Mouse (Mus musculus) limb, embryonic 14.5 days (tissue): Measurements from ENCODE around the gene Gm9. TPM values are rescaled to one million over a fixed set of nuclear protein-coding genes. Genes with fewer than 3 reads are reported as not detected.

Experiments used
- ATAC-seq: fragments of 200-750 bp; cut with Nextera tagmentation; 2 replicates; pipeline ENCODE4 v1.8.0; 2017; ENCODE audit warnings: low read depth, moderate number of reproducible peaks, moderate TSS enrichment; ENCODE audit not compliant: low FRiP score
- DNase-seq: peaks from one replicate; pipeline ENCODE4 v3.0.0-alpha.2; 2015; ENCODE audit warnings: low spot score
- H3K27ac ChIP-seq: fragments of 300-500 bp; sonication (generic); replicated peaks from 2 replicates; pipeline ENCODE4 v1.5.1; 2014; ENCODE audit warnings: low read depth, mild to moderate bottlenecking, low read length, moderate library complexity, mixed read lengths
- H3K27me3 ChIP-seq: fragments of 300-500 bp; sonication (generic); 2 replicates; pipeline ENCODE4 v1.6.1; 2014; ENCODE audit warnings: low read length, mixed read lengths; ENCODE audit not compliant: control insufficient read depth, insufficient read depth
- H3K36me3 ChIP-seq: fragments of 300-500 bp; sonication (generic); 2 replicates; pipeline ENCODE4 v1.6.1; 2014; ENCODE audit warnings: mild to moderate bottlenecking, low read length, moderate library complexity, mixed read lengths; ENCODE audit not compliant: control insufficient read depth, insufficient read depth
- H3K4me1 ChIP-seq: fragments of 300-500 bp; sonication (generic); 2 replicates; pipeline ENCODE4 v1.6.1; 2014; ENCODE audit warnings: antibody characterized with exemption, low read length, mixed read lengths; ENCODE audit not compliant: control insufficient read depth, insufficient read depth
- H3K4me2 ChIP-seq: fragments of 300-500 bp; sonication (generic); replicated peaks from 2 replicates; pipeline ENCODE4 v1.6.1; 2014; ENCODE audit warnings: low read depth, mild to moderate bottlenecking, low read length, moderate library complexity; ENCODE audit not compliant: severe bottlenecking
- H3K4me3 ChIP-seq: fragments of 300-500 bp; sonication (generic); replicated peaks from 2 replicates; pipeline ENCODE4 v1.5.1; 2014; ENCODE audit warnings: low read length
- H3K9ac ChIP-seq: fragments of 300-500 bp; sonication (generic); 2 replicates; pipeline ENCODE4 v1.6.1; 2014; ENCODE audit warnings: mild to moderate bottlenecking, low read depth, low read length, moderate library complexity; ENCODE audit not compliant: severe bottlenecking
- H3K9me3 ChIP-seq: fragments of 300-500 bp; sonication (generic); 2 replicates; pipeline ENCODE4 v1.6.1; 2016; ENCODE audit warnings: low read length; ENCODE audit not compliant: control insufficient read depth
- POLR2A ChIP-seq: fragments of 200-500 bp; IDR thresholded peaks from 2 replicates; pipeline ENCODE4 v1.8.0; 2012; ENCODE audit warnings: inconsistent platforms, mild to moderate bottlenecking, moderate library complexity, borderline replicate concordance; ENCODE audit not compliant: insufficient read depth, insufficient read length; ENCODE audit errors: extremely low read depth
- WGBS: fragments of 180-500 bp; shearing (Covaris S2); extraction: QIAGEN DNeasy Blood & Tissue Kit; methylation state at CpG from one replicate; pipeline ENCODE4 v1.1.7; 2014; 5-methylcytosine and 5-hydroxymethylcytosine counted together
- polyA plus RNA-seq, 2 experiments: library from polyadenylated mRNA; depleted of rRNA in 1 of 2; stranded (reverse) in 1 of 2; unstranded in 1 of 2; fragments of >200 nt; fragmentation: Nextera tagmentation in 1 of 2; extraction: Ambion mirVana in 1 of 2; gene quantifications; 2 replicates each; pipeline versions ENCODE4 v1.2.1 to v1.2.3; 2012 to 2014

The Gm9 gene
- polyA plus RNA-seq, 2 experiments: not detected

GRCm38 (mm10) chrX:37167085-37167484 is 43.8 kb downstream of the Gm9 start:
- 33% methylated on average over 3 of the region's 3 CpGs for WGBS
- no peaks in the 10 kb centered on the region for H3K4me1 ChIP-seq
- no peaks in the 10 kb centered on the region for H3K9me3 ChIP-seq
- no peak for TF ChIP-seq POLR2A
- peak; percentile 16 for DNase-seq
- H3K36me3 ChIP-seq: no peaks in the 10 kb centered on the region
- no peak overlapping the region for H3K4me2 ChIP-seq
- H3K27ac ChIP-seq: no peak overlapping the region
- no peaks in the 10 kb centered on the region for H3K27me3 ChIP-seq
- H3K4me3 ChIP-seq: no peak overlapping the region
- no peak overlapping the region for H3K9ac ChIP-seq
- no peak for ATAC-seq

- no peak overlapping the region for H3K4me3 ChIP-seq
- no peaks in the 10 kb centered on the region for H3K4me1 ChIP-seq
- no peaks in the 10 kb centered on the region for H3K36me3 ChIP-seq
- H3K9me3 ChIP-seq: no peaks in the 10 kb centered on the region
- DNase-seq (no peak), ATAC-seq (no peak)
- no peaks in the 10 kb centered on the region for H3K27me3 ChIP-seq
- no peak overlapping the region for H3K9ac ChIP-seq
- no peak overlapping the region for H3K27ac ChIP-seq
- no peak overlapping the region for H3K4me2 ChIP-seq
- WGBS: 75% methylated on average over 18 of the region's 18 CpGs
- TF ChIP-seq POLR2A: no peak
These were observed 47.7 kb downstream of the Gm9 start for GRCm38 (mm10) chrX:37163115-37163514.

- DNase-seq (no peak), ATAC-seq (no peak)
- Histone ChIP-seq H3K36me3 (no peaks in the 10 kb centered on the region), H3K9me3 (no peaks in the 10 kb centered on the region), H3K9ac (no peak overlapping the region), H3K4me3 (no peak overlapping the region), H3K4me1 (no peaks in the 10 kb centered on the region), H3K27me3 (no peaks in the 10 kb centered on the region), H3K27ac (no peak overlapping the region), H3K4me2 (no peak overlapping the region)
- 80% methylated on average over 10 of the region's 10 CpGs for WGBS
- no peak for TF ChIP-seq POLR2A
These were observed 49.7 kb downstream of the Gm9 start for GRCm38 (mm10) chrX:37161169-37161568.

Other genes starting within 250 kb of the Gm9 start
- gene Sept6, start 219.2 kb downstream of the Gm9 start, polyA plus RNA-seq (2012; rRNA removed): 44.0 and 47.9 TPM in 2 replicates
- 51.5 and 61.1 TPM in 2 replicates for gene Sept6, start 219.2 kb downstream of the Gm9 start, polyA plus RNA-seq (2014; fragmentation: Nextera tagmentation; extraction: Ambion mirVana)
- gene Sowahd, start 162.2 kb downstream of the Gm9 start, polyA plus RNA-seq (2012; rRNA removed): not detected in 2 replicates
- not detected in 2 replicates for gene Sowahd, start 162.2 kb downstream of the Gm9 start, polyA plus RNA-seq (2014; fragmentation: Nextera tagmentation; extraction: Ambion mirVana)
- 539 and 1,130 TPM in 2 replicates for gene Rpl39, start 125.6 kb downstream of the Gm9 start, polyA plus RNA-seq (2012; rRNA removed)
- 592 and 658 TPM in 2 replicates for gene Rpl39, start 125.6 kb downstream of the Gm9 start, polyA plus RNA-seq (2014; fragmentation: Nextera tagmentation; extraction: Ambion mirVana)
- gene Upf3b, start 100.7 kb downstream of the Gm9 start, polyA plus RNA-seq (2012; rRNA removed): 17.9 and 27.9 TPM in 2 replicates
- 13.1 and 16.3 TPM in 2 replicates for gene Upf3b, start 100.7 kb downstream of the Gm9 start, polyA plus RNA-seq (2014; fragmentation: Nextera tagmentation; extraction: Ambion mirVana)
- gene Nkap, start 84.2 kb downstream of the Gm9 start, polyA plus RNA-seq (2012; rRNA removed): 6.4 and 6.9 TPM in 2 replicates
- 11.8 and 12.4 TPM in 2 replicates for gene Nkap, start 84.2 kb downstream of the Gm9 start, polyA plus RNA-seq (2014; fragmentation: Nextera tagmentation; extraction: Ambion mirVana)
- not detected in 2 replicates for gene Akap14, start 42.2 kb downstream of the Gm9 start, polyA plus RNA-seq (2012; rRNA removed)
- 0.11 TPM in 1 of 2 replicates, not detected in the other for gene Akap14, start 42.2 kb downstream of the Gm9 start, polyA plus RNA-seq (2014; fragmentation: Nextera tagmentation; extraction: Ambion mirVana)
- gene Ndufa1, start 19.9 kb downstream of the Gm9 start, polyA plus RNA-seq (2012; rRNA removed): 271 and 282 TPM in 2 replicates
- 430 and 487 TPM in 2 replicates for gene Ndufa1, start 19.9 kb downstream of the Gm9 start, polyA plus RNA-seq (2014; fragmentation: Nextera tagmentation; extraction: Ambion mirVana)
- gene Rnf113a1, start 19.8 kb downstream of the Gm9 start, polyA plus RNA-seq (2012; rRNA removed): 7.0 and 7.7 TPM in 2 replicates
- gene Rnf113a1, start 19.8 kb downstream of the Gm9 start, polyA plus RNA-seq (2014; fragmentation: Nextera tagmentation; extraction: Ambion mirVana): 10.2 and 13.8 TPM in 2 replicates
- not detected in 2 replicates for gene Rhox1, start 11.2 kb upstream of the Gm9 start, polyA plus RNA-seq (2012; rRNA removed)
- gene Rhox1, start 11.2 kb upstream of the Gm9 start, polyA plus RNA-seq (2014; fragmentation: Nextera tagmentation; extraction: Ambion mirVana): not detected in 2 replicates
- not detected in 2 replicates for gene Rhox2a, start 33.9 kb upstream of the Gm9 start, polyA plus RNA-seq (2012; rRNA removed)
- not detected in 2 replicates for gene Rhox2a, start 33.9 kb upstream of the Gm9 start, polyA plus RNA-seq (2014; fragmentation: Nextera tagmentation; extraction: Ambion mirVana)
- gene Rhox3a, start 38.9 kb upstream of the Gm9 start, polyA plus RNA-seq (2012; rRNA removed): not detected in 2 replicates
- not detected in 2 replicates for gene Rhox3a, start 38.9 kb upstream of the Gm9 start, polyA plus RNA-seq (2014; fragmentation: Nextera tagmentation; extraction: Ambion mirVana)
- not detected in 2 replicates for gene Rhox4a, start 54.3 kb upstream of the Gm9 start, polyA plus RNA-seq (2012; rRNA removed)
- gene Rhox4a, start 54.3 kb upstream of the Gm9 start, polyA plus RNA-seq (2014; fragmentation: Nextera tagmentation; extraction: Ambion mirVana): 0.15 TPM in 1 of 2 replicates, not detected in the other
- gene Rhox3a2, start 169.0 kb upstream of the Gm9 start, polyA plus RNA-seq (2012; rRNA removed): not detected in 2 replicates
- not detected in 2 replicates for gene Rhox3a2, start 169.0 kb upstream of the Gm9 start, polyA plus RNA-seq (2014; fragmentation: Nextera tagmentation; extraction: Ambion mirVana)
- 0.41 and 0.89 TPM in 2 replicates for gene Rhox4a2, start 179.8 kb upstream of the Gm9 start, polyA plus RNA-seq (2012; rRNA removed)
- gene Rhox4a2, start 179.8 kb upstream of the Gm9 start, polyA plus RNA-seq (2014; fragmentation: Nextera tagmentation; extraction: Ambion mirVana): 0.86 and 1.2 TPM in 2 replicates
- not detected in 2 replicates for gene Rhox2b, start 201.0 kb upstream of the Gm9 start, polyA plus RNA-seq (2012; rRNA removed)
- gene Rhox2b, start 201.0 kb upstream of the Gm9 start, polyA plus RNA-seq (2014; fragmentation: Nextera tagmentation; extraction: Ambion mirVana): not detected in 2 replicates
- 0.28 and 0.79 TPM in 2 replicates for gene Rhox4b, start 221.5 kb upstream of the Gm9 start, polyA plus RNA-seq (2012; rRNA removed)
- gene Rhox4b, start 221.5 kb upstream of the Gm9 start, polyA plus RNA-seq (2014; fragmentation: Nextera tagmentation; extraction: Ambion mirVana): 0.70 and 0.98 TPM in 2 replicates
- not detected in 2 replicates for gene Rhox2c, start 242.6 kb upstream of the Gm9 start, polyA plus RNA-seq (2012; rRNA removed)
- not detected in 2 replicates for gene Rhox2c, start 242.6 kb upstream of the Gm9 start, polyA plus RNA-seq (2014; fragmentation: Nextera tagmentation; extraction: Ambion mirVana)
- gene Rhox3c, start 247.5 kb upstream of the Gm9 start, polyA plus RNA-seq (2012; rRNA removed): not detected in 2 replicates
- not detected in 2 replicates for gene Rhox3c, start 247.5 kb upstream of the Gm9 start, polyA plus RNA-seq (2014; fragmentation: Nextera tagmentation; extraction: Ambion mirVana)